Mouse (Mus musculus) R1 (cell line): ENCODE results near the gene Mpo.

Experiments used
- DNase-seq: peaks from one replicate; pipeline ENCODE4 v3.0.0-alpha.2; 2018; ENCODE audit warnings: low read depth, low spot score

Mpo gene

GRCm38 (mm10) chr11:87793460-87793859 is at the start of gene Mpo:
TSS of gene Mpo (plus strand) at chr11:87793581.
- DNase-seq, result no peak

DNA sequence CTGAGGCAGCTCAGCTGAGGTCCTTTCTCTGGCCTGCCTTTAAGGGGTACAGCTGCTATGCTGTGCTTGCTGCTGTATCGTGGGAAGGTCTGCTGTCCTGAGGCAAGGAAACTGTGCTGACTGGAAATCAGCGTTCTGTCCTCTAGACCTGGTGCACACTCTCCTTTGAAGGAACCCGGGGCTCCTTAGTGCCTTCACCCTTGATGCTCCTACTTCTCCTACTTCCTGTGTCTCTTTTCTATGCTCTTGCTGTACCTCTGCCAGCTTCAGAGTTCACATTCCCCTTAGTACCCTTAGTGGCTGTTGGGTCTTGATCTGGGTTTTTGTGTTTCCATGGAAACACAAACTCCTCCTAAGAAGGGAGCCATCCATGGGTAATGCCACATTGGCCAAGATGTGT is 49.7 kb upstream of the Mpo start:
- DNase-seq, result no peak

DNA sequence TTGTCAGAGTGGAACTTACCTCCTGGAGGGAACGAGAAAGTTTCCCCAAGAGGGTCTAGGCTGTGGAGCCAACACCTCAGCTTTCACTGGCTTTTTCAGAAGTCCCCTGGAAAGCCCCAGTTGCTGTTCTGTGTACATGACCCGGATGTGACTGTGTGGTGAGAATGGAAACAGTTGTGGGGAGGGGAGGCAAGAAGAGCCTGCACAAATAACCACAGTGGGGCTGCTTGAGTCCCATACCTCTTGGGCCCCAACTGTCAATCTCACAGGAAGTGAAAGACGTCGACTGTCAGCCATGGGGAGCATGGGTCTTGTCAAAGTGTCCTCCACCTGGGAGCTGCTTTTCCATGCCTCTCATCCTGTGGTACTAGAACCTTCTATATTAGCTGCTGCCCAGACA is 48.4 kb upstream of the Mpo start:
- DNase-seq, result no peak

DNA sequence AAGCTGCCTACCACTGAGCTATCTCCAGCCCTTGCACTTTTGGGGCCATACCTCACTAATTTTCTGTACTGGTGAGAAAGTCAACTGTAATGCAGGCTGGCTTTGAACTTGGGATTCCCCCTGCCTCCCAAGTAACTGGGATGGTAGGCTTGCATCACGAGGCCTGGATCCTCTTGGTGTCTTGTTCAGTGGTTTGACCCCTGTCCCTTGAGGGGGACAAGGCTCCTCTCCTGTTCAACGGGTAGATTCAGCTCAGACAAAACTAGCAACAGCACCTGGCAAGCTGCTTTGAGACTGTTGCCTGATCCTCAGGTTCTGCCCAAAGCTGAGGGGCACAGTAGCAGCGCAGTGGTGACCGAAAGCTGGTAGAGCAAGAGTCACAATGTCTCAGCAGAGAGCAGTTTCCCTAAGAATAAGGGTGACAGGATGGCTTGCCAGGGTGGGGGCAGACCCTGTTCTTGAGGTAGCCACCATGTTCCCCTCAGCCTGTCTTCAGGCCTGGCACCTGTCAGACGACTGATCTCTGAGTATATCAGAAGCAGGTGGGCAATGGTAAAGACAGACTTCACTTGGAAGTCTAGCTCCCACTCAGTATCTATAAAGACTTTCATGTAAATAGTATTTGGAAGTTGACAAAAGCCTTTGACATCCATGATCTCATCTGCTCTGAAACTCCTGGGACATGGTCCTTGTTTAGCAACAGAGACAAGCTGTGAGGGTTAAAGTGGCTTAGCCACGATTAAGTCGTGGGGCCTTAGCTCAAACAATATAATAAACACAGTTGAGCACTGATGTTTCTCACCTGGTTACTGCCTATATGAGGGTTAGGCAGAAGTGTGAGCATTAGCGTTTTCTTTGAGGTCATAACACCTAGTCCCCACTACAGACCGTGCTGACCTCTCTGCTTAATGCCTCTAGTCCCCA is 47.5 kb upstream of the Mpo start:
- DNase-seq, result no peak

DNA sequence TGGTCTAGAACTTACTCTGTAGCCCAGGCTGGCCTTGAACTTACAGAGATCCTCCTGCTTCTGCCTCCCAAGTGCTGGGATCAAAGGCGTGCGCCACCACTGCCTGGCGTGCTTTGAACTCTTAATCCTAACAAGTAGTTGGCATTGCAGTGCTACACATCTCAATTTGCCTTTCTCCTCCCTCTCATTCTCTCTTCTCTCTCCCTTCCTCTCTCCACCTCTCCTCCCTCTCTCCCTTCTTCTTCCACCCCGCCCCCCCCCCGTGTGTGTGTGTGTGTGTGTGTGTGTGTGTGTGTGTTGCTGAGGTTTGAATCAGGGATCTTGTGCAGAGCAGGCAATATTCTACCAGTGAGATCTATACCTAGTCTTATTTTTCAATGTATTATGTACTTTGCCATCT is 46.1 kb upstream of the Mpo start:
- DNase-seq, result no peak

- DNase-seq, result no peak
Measured at GRCm38 (mm10) chr11:87747716-87748115, 45.7 kb upstream of the Mpo start.

- DNase-seq, result peak; percentile 91
Measured at GRCm38 (mm10) chr11:87748132-87749119, 45.0 kb upstream of the Mpo start.

DNA sequence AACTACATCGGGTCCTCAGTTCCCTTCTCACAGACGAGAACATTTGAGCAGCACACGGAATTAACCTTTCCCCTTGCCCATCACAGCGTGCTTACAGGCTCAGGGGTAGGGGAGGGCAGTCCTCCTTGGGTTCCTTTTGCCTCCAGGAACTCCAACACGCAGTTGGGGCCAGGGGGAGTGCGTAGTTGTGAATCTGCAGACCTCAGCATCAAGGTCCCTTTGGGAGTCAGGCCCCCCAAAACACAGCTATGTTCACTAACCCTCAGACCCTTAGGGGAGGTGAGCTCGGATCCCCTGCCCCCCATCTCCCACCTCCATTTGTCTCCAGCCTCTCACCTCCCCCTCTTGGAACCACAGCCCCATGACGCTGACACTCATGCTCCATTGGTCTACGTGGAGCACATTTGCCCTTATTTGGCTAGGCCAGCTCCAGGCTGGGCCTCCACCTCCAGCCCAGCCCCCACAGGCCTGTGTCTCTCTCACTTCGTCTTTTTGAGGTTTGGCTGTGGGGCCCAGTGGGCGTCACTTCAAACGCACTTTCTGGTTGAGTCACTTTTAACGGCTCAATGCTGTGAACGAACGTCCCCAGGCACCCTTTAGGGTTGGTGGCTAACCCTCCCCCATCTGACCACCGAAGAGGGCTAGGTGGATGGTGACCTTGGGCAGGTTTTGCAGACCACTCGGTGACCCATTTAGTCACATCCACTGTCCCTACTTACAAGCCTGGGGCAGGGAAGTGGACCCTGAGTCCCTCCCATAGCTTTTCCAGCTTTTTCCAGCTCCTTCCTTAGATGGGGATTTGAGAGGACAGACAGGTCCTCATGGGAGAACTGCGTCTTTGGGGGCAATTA is 44.0 kb upstream of the Mpo start:
- DNase-seq, result peak; percentile 91

DNA sequence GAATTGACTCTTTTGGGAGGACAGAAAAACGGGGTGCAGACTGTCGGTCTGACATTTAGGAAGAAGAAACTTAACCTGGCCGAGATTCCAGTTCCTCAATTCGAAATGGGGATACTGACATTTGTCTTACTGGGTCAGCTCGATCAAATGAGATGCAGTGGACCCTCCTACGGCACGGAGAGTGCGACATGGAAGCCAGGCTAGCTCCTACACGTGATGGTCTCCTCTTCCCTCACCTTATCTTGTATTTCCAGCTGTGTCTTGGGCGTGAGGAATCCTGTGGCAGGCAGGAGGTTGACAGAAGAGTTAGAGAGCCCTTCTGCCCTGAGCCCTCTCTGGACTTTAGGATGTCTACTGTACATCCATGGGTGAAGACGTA is 43.3 kb upstream of the Mpo start:
- DNase-seq, result no peak

- DNase-seq, result no peak
Measured at GRCm38 (mm10) chr11:87750521-87750920, 42.9 kb upstream of the Mpo start.

DNA sequence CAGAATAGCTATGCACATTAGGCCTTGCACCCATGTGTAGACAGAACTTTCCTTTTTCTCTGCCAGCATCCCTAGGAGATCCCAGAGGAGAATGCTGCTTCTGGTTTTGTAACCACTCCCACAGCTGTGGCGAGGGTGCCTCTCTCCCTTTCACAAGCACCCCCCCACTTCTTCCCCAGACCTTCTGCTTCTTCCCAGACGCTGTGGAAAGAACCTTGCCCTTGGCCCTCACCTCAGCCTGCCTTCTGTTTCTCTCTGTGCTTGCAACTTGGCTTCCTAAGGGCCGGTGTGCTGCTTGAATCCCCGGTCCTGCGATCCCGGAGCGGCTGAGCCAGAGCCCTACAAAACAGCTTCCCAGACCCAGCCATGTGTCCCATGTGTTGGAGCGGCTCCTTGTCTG is 42.4 kb upstream of the Mpo start:
- no peak for DNase-seq

GRCm38 (mm10) chr11:87751491-87751966 is 41.9 kb upstream of the Mpo start:
- no peak for DNase-seq

DNA sequence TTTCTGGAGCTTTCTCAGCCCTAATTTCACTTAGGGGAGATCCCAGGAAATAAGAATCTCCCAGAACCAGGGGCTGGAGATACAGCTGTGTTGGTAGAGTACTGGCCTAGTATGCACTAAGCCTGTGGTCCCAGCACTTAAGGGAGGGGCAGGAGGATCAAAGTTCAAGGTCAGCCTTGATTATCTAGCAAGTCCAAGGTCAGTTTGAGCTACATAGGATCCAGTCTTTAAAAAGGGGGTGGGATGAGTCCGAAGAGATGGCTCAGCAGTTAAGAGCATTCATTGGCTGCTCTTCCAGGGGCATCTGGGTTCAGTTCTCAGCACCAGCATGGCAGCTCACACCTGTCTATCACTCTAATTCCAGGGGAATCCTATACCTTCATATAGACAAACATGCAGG is 41.1 kb upstream of the Mpo start:
- DNase-seq, result peak; percentile 74

GRCm38 (mm10) chr11:87753255-87753654 is 40.1 kb upstream of the Mpo start:
- DNase-seq, result no peak

DNA sequence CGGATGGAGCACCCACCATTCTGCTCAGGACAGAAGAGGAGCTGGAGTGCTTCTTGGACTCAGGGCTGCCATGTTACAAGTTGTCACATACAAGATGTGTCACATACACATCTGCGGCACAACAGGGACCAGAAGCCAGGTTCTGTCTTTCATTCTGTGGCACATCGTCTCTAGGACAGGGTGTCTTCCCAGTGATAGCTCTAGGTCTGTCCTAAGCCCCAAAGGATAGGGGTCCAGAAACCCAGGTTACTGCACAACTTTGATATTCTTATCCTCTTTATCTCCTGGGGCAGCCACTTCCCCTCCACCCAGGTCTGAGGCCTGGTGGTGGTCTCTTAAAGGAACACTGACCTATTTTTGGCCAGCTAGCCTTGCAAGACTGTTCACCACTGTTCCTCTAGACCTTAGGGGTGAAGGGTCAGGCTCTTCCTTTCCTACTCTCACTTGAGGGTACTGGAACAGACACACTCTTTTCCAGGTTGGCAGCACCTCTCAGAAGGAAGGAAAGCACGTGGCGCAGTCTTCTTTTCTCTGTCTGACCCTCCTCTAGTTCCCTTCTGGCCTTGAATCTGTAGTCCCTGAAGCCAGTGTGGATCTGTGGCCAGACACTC is 39.4 kb upstream of the Mpo start:
- no peak for DNase-seq

GRCm38 (mm10) chr11:87754603-87755002 is 38.8 kb upstream of the Mpo start:
- DNase-seq, result peak; percentile 50

DNA sequence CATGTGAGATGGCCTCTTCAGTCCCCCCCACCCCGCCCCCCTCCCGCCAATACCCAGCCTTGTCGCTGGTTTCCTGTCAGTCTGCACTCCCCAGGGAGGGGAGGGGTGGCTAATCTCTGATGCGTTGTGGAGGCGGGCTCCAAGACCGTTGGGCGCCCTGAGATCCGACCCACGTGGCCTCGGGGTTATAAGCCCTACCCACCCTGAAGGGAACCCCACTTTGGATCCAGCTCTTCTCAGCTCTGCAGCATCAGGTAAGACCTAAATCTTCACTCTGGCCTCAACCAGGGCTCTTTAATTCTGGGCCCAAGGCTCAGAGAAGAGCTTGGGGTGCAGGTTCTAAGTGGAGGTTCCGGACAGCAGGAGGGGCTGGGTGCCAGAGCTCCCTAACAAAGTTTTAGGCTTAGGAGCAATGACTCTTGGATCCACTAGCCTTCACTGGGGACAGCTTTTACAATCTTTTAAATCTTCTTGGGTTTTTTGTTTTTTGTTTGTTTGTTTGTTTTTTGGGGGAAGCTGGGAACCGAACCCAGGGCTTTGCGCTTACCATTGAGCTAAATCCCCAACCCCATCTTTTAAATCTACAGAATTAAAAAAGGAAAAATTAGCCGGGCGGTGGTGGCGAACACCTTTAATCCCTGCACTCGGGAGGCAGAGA is 37.9 kb upstream of the Mpo start:
- no peak for DNase-seq

- DNase-seq, result peak; percentile 47
Measured at GRCm38 (mm10) chr11:87756251-87756820, 37.0 kb upstream of the Mpo start.

DNA sequence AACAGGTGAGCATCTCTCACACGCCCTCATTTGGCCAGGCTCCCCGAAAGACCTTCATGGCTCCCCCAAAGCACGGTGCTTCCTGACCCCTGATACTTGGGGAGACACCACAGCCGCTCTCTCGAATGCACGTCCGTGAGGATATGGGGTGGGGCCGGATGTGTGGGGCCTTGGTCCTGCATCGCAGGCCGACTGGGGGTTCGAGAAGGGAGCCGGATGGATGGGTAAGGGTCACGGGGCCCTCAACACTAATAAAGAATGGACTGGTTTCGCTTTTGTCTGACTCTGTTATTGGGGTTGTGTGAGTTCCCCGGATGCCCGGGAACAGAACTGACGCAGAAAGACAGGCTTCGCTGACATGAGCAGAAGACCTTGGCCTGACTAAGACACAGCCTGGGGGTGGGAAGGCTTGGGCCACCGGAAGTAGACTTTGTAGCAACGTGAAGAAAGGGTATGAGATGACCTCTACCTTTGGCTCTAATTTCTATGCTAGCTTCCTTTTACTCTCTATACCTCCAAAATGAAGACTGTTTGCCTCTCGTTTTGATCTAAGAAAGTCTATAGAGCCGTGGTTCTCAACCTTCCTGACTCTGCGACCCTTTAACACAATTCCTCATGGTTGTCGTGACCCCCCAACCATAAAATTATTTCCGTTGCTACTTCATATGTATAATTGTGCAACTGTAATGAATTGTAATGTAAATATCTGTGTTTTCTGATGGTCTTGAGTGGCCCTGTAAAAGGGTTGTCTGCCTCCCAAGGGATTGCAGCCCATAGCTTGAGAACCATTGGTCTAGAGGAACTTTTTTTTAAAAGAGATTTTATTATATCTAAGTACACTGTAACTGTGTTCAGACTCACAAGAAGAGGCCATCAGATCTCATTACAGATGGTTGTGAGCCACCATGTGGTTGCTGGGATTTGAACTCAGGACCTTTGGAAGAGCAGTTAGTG is 36.1 kb upstream of the Mpo start:
- DNase-seq, result no peak
